Mouse (Mus musculus) frontal cortex, postnatal 10 days (tissue): Measurements from ENCODE around the gene Mmp23.

Experiments
- DNase-seq, 2 experiments: peaks; one replicate each; pipeline ENCODE4 v3.0.0; 2022; ENCODE audit warnings: low spot score in 2 of 2, mixed read lengths in 1 of 2

Gene Mmp23

GRCm38 (mm10) chr4:155601997-155602456 is 51.2 kb downstream of the Mmp23 start:
- no peak for DNase-seq

- peak; percentile 84 to 89 for DNase-seq
Observed at GRCm38 (mm10) chr4:155601091-155601996, 51.8 kb downstream of the Mmp23 start, which contains the start of gene Slc35e2. Gene Slc35e2 (plus strand): TSS chr4:155601416.
